Comparison of ENCODE assay signal across 1 mouse cellular context in genomic region chr10:14042539-14043348, GRCm38 (mm10).
TF ChIP-seq lines count a peak whose summit lies in the region.

No protein-coding gene starts in this region.

TF ChIP-seq in CH12.LX, 34 proteins besides CTCF, POLR2A, EP300 and RAD21 (continued from another document):
- TF ChIP-seq KAT2A (IDR thresholded peaks at IDR 0.05; ENCODE audit: insufficient replicate concordance, low read length) (no peak), PAX5 (IDR thresholded peaks at IDR 0.05; ENCODE audit: low read length) (no peak), HCFC1 (IDR thresholded peaks at IDR 0.05; ENCODE audit: low read depth, low read length) (no peak; the same call in 1 of the 2 replicates), NELFE (IDR thresholded peaks at IDR 0.05; ENCODE audit: low read depth, low read length) (no peak), UBTF (IDR thresholded peaks at IDR 0.05; ENCODE audit: low read depth, low read length) (no peak), POLR2AphosphoS2 (IDR thresholded peaks at IDR 0.05; ENCODE audit: low read depth, low read length) (no peak), ZC3H11A (IDR thresholded peaks at IDR 0.05; ENCODE audit: low read depth, low read length) (no peak), TBP (conservative IDR thresholded peaks at IDR 0.05; ENCODE audit: low read depth, low read length) (peak; percentile 77), MAX (IDR thresholded peaks at IDR 0.05; ENCODE audit: low read length) (no peak), USF1 (IDR thresholded peaks at IDR 0.05; ENCODE audit: low read depth, low read length) (no peak), MXI1 (IDR thresholded peaks at IDR 0.05; ENCODE audit: low read depth, low read length) (peak; percentile 45; the same call in 1 of the 2 replicates)
TF ChIP-seq in CH12.LX: peak in this region for 15.
